Mouse (Mus musculus) stomach, postnatal 0 days (tissue): Measurements from ENCODE around the gene Arih1.

Source experiments
- CTCF ChIP-seq: IDR thresholded peaks from 2 replicates; pipeline ENCODE4 v1.5.1; 2016; ENCODE audit warnings: antibody characterized with exemption, low read depth, mild to moderate bottlenecking, moderate library complexity
- EP300 ChIP-seq: optimal IDR thresholded peaks from 2 replicates; pipeline ENCODE3; 2016; ENCODE audit warnings: antibody characterized with exemption

DNA sequence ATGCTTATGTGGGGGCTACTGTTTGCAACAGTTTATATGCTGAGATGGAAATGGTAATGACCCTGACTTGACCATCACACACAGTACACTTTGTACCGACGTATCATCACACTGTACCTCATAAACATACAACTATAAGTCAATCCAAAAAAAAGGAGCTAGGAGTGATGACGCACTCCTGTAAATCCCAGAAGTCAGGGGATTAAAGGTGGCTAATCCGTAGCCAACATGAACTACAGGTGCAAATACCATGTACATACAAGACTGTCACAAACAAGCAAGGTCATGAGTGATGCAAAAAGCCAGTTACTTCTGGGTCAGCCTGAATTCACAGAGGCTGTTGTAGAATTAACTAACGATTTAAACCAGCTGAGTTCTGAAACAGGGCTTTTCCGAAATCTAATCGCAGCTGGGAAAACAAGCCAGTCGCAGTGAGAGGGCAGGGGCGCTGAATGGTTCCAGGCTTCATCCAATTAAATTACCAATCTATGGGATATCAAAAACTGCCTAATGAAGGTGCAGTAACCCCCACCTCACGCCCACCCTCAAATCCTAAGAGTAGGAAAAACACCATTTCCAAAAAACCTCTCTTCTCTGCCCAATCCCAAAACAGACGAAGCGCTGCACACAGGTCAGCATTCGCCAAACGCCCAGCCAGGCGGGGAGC is 133.7 kb downstream of the Arih1 start:
- no peak for TF ChIP-seq CTCF
- TF ChIP-seq EP300, result no peak
